Mouse (Mus musculus) cerebellum, postnatal 10 days (tissue): ENCODE data around the gene Shisal2a.

Experiments used
- DNase-seq, 2 experiments: peaks; one replicate each; pipeline ENCODE4 v3.0.0; 2021; ENCODE audit warnings: mixed read lengths in 2 of 2

Shisal2a gene

DNA sequence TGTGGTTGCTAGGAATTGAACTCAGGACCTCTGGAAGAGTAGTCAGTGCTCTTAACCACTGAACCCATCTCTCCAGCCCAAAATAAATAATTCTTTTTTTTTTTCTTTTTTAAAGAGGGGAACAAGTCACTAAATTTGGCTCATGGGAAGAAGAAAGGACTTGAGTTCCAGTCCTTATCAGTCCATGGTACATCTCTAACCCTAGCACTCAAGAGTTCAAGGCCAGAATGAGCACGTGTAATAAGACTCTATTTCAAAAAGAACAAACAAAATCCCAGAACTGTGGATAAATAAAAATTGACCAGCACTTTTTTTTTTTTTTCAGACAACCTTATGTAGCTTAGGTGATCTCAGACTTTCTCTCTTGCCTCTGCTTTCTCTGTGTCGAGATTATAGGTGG is 46.4 kb downstream of the Shisal2a start:
- DNase-seq, result no peak

DNA sequence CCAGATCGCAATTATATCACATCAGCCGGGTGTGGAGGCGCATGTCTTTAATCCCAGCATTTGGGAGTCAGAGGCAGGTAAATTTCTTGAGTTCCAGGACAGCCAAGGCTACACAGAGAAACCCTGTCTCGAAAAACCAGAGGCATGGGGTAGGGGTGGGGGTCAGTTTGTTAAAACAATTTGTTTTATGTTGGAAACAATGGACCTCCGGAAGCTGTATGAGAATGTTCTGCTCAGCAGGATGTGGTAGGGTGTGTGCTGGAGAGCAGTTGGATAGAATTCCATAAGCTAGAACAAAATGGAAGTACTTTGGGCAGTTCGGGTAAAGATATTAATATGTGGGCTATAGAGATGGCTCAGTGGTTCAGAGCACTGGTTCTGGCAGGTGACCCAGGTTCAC is 47.7 kb downstream of the Shisal2a start:
- DNase-seq, result no peak

DNA sequence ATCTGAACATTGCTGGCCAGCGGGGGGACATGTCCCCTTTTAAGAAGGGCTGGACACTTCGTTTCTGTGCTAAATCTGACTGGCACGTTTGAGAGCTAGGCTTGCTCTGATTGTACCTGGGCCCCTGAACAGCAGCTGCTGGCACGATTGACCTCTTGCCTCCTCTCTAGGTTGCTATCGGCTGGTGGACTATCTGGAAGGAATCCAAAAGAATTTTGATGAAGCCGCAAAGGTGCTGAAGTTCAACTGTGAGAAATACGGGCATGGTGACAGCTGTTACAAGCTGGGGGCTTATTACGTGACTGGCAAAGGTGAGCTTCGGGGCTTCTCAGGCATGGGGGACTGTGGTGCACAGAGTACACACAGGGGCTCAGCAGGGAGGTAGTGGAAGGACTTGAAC is 51.1 kb downstream of the Shisal2a start:
- DNase-seq, result no peak

DNA sequence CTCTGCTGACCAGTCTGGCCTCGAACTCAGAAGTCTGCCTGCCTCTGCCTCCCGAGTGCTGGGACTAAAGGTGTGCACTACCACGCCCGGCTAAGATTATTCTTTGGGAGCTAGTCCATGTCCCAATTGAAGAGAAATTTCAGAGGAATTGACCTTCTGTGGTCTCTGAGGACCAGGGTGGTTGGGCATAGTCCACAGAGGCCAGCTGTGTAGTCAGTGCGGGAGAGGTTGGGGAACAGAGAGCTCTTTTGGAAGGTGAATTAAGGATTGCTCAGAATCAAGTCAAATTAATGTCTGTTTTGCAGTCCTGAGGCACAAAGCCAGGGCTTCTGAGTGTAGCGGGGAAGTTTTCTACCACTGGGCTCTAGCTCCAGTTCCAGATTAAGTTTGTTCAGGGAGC is 53.3 kb downstream of the Shisal2a start:
- no peak for DNase-seq

DNA sequence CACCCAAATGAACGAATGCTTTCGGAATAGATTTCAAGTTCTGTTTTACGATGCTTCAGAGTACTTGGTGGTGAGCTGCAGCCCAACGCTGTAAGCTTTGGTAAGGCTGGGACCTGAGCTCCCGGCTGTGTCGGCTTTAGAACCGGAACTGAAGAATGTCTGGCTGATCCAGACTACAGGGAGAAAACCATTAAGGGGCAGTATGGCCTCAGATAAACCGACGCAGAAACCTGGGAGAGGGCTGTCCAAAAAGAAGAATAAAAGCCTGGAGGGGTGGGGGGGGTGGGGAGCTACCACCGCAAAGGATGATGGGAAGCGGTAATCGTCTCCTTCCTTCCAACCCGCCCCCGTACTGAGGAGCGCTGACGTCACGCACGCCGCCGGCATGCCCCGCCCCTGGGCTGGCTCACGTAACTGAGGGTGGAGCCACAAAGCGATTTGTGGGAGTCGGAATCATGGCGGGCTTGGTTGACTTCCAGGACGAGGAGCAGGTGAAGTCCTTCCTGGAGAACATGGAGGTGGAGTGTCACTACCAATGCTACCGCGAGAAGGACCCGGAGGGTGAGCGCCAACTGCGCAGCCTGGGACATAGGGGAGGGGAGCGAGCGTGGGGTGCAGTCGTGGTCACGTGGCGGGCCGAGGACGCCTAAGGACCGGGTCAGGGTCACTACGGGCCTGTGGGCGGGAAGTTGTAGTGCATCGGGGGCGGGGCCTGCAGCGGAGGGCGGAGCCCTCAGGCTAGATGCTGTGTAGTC is 55.2 kb downstream of the Shisal2a start, which contains the start of gene Coa7:
Coa7 (plus strand) TSS at position 411 of the 755 bp plus-strand sequence.
- DNase-seq, result peak; percentile 99

DNA sequence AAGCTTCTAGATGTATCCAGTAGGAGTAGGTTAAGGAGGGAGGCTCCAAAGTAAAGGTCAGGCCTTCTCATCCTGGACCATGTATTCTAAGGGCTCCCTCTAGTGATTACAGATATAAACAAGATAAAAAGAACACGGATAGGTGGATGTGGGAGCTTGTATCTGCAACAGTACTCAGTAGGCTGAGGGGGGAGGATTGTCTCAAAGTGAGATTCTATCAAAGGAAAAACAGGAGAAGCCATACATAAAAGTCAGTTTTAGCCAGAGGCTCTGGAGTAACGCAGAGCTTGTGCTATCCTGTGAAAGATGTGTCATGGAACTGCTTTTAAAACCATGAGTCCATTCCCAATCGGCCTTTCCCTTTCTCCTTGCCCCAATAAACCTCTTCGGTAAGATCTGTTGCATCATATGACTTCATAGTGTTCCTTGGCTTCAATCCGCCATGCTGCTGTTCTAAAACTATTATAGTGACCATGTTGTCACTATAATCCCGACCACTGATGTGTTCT is 56.0 kb downstream of the Shisal2a start:
- peak; percentile 37 to 73 for DNase-seq

DNA sequence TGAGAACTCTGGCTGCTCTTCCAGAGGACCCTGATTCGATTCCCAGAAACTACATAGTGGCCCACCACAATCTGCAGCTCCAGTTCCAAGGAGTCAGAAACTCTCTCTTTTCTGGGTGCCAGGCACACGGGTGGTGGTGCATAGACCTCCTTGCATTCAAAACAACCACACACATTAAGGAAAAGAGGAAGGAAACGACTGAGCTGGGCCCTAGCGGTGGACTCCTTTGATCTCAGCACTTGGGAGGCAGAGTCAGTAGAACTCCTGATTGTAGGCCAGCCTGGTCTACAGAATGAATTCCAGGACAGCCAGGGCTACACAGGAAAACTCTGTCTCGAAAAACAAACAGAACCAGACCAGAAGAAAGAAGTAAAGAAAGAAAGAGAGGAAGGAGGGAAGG is 59.6 kb downstream of the Shisal2a start:
- no peak for DNase-seq

DNA sequence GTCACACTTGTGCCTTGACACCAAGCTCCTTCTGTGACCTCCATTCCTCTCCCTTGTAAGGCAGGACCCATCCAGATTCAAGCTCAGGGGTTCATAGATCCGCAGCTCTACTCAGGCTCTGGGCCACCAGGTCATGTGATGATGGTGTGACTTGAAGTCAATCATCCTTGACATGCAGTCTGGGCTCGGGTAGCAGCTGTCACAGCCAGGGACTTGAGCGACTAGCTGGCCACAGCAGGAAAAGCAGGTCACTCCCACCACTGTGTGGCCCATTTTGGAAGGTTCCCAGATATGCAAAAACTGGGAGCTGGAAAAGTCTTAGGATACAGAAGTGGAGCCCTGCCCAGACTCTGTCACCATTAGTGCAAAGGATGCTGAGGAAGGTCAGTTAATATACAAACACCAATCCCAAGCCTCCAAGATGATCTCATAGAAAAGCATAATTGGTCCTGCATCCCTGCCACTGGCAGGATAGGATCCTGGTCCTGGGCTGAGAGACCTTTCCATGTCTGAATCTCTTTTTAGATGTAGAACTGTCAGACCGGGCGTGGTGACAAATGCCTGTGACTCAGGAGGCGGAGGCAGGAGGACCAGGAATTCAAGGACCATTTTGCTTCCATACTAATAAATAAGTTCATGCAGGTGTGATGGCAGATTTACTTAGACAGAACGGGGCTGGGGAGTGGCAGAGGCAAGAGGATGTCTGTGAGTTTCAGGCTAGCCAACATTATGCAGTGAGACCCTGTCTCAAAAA is 62.3 kb downstream of the Shisal2a start:
- peak in 1 of 2 experiments; percentile 11 for DNase-seq

DNA sequence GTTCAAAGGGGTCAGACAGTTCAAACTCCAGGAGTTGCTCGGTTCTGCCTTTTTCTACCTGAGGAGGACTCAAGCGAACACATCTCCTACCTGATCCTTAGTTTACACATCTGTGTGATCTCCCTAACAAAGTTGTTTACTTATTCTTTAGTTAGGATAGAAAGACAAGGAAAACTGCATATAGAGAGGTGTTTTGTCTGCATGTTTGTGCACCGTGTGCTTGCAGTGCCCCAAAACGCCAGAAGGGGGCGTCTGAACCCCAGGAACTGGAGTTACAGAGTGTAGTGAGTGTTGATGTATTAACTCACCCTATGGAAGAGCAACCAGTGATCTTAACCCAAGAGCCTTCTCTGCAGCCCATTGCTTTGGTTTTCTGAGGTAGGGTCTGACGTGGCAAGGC is 63.4 kb downstream of the Shisal2a start:
- no peak for DNase-seq

DNA sequence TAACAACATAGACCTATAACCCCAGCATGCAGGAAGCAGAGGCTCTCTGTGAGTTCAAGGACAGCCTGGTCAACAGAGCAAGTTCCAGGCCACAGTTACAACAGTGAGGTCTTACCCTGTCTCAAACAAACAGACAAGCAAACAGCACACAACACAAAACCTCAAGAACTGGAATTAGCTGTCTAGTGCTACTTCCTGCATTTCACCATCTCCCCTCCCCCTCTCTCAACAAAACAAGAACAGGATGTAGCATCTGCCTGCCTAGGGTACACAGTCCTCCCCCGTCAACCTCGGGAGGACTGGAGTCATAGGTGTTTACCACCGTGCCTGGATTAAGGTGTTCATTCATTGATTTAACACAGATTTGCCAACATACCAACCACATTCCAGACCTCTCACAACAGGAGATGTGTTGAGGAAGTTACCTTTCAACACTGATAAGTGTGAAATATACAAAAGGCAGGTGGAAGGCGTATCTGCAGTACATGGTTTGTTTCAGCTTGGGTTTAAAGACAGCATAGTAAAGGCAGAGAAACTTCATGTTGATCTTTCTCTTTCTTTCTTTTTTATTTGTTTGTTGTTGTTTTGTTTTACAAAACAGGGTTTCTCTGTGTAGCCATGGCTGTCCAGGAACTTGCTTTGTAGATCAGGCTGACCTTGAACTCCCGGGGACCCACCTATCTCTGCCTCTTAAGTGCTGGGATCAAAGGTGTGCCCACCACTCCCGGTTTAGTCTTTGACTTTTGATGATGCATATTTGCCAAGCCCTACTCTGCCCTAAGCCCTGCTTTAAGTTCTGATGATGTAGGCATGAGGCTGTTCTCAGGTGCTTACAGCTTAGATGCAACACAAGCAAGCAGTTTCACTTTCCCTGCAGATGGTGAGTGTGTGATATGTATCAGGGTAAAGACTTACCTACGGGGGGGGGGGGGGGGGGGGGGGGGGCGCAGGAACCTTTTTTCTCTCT is 64.2 kb downstream of the Shisal2a start:
- DNase-seq, result no peak
